Mouse (Mus musculus): ENCODE data around the gene Sp9. TPM values are rescaled to one million over a fixed set of nuclear protein-coding genes. Genes with fewer than 3 reads are reported as not detected.

Sp9 gene
- polyA plus RNA-seq (2014; fragmentation: Illumina TruSeq; extraction: RNeasy Lipid Tissue Mini Kit (QIAGEN cat#74804); ENCODE audit: low replicate concordance), result not detected

GRCm38 (mm10) chr2:73271459-73272161 is at the start of gene Sp9:
Gene Sp9, plus strand, starts transcription at chr2:73271925.

GRCm38 (mm10) chr2:73312152-73313116 is 40.7 kb downstream of the Sp9 start, which contains the start of the genes Scrn3 and Cir1:
Gene Scrn3, plus strand, starts transcription at chr2:73312601.
Gene Cir1, minus strand, starts transcription at chr2:73312701.

Other genes starting within 250 kb of the Sp9 start
- gene Ola1, start 53.0 kb upstream of the Sp9 start, polyA plus RNA-seq (2014; fragmentation: Illumina TruSeq; extraction: RNeasy Lipid Tissue Mini Kit (QIAGEN cat#74804); ENCODE audit: low replicate concordance), result 128 TPM
- 28.3 TPM for gene Scrn3, start 40.7 kb downstream of the Sp9 start, polyA plus RNA-seq (2014; fragmentation: Illumina TruSeq; extraction: RNeasy Lipid Tissue Mini Kit (QIAGEN cat#74804); ENCODE audit: low replicate concordance)
- gene Cir1, start 40.8 kb downstream of the Sp9 start, polyA plus RNA-seq (2014; fragmentation: Illumina TruSeq; extraction: RNeasy Lipid Tissue Mini Kit (QIAGEN cat#74804); ENCODE audit: low replicate concordance), result 52.0 TPM
- gene Gpr155, start 114.6 kb downstream of the Sp9 start, polyA plus RNA-seq (2014; fragmentation: Illumina TruSeq; extraction: RNeasy Lipid Tissue Mini Kit (QIAGEN cat#74804); ENCODE audit: low replicate concordance), result 130 TPM

Data from small intestine, adult 10 weeks (tissue).